Mouse (Mus musculus) urinary bladder, adult 2 months (tissue): ENCODE measurements around the gene Cbfa2t3. TPM values are rescaled to one million over a fixed set of nuclear protein-coding genes. Genes with fewer than 3 reads are reported as not detected.

Experiments used
- DNase-seq: peaks from one replicate; pipeline ENCODE4 v3.0.0; 2022; ENCODE audit warnings: low spot score
- polyA plus RNA-seq: library from polyadenylated mRNA; depleted of rRNA; stranded (reverse); fragments of >200 nt; gene quantifications from 2 replicates; pipeline ENCODE4 v1.2.3, GENCODE M21; 2012

Cbfa2t3 gene
- polyA plus RNA-seq, 1 experiment, result 0.95 TPM

DNA sequence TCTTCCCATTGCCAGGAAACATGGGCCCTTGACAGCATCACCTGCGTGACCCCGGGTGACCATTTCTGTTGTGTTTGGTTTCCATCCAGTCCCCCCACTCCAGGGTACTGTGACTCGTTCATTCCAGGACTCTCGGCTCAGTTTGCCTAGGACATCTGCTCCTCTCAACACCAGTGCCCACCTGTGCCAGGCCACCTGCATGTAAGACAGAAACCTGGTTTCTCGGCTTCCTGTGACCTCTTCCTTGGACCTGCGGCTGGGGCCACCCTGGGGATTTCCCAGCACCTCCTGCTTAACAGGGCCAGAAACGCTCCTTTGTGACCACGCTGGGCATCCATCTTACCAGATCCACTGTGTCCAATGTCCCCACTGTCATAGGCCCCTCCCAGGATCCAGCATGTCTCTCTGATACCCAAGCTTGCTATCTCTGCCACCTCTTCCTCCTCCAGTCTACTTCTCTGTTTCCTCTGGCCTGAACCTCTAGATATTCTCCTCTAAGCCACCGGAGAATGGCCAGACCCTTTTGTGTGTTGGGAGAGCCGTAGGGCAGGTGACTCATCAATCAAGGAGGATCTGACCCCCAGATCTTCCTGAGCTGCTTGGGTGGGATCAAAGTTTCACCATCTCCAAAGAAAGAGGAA lies 19.1 kb upstream of the Cbfa2t3 start:
- no peak for DNase-seq

DNA sequence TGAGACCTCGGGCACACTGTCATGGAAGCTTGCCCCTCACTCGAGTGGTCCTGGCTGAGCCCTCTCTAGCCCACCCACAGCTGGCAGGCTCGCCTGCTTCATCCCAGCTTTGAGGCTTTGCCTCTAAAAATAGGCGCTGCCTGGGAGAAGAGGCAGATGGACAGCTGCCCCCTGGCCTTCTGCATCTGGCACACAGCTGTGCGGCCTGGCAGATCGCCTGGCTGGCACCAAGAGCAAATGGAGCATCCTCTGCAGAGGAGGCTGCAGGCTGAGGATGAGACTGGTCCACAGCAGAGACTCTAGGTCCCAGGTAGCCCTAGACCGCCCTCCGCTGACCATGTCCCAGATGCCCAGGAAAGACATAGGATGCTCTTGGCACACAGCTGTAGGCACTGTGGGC lies 17.7 kb upstream of the Cbfa2t3 start:
- DNase-seq, result no peak

- no peak for DNase-seq
Observed at GRCm38 (mm10) chr8:122713157-122713518, 14.2 kb upstream of the Cbfa2t3 start.

DNA sequence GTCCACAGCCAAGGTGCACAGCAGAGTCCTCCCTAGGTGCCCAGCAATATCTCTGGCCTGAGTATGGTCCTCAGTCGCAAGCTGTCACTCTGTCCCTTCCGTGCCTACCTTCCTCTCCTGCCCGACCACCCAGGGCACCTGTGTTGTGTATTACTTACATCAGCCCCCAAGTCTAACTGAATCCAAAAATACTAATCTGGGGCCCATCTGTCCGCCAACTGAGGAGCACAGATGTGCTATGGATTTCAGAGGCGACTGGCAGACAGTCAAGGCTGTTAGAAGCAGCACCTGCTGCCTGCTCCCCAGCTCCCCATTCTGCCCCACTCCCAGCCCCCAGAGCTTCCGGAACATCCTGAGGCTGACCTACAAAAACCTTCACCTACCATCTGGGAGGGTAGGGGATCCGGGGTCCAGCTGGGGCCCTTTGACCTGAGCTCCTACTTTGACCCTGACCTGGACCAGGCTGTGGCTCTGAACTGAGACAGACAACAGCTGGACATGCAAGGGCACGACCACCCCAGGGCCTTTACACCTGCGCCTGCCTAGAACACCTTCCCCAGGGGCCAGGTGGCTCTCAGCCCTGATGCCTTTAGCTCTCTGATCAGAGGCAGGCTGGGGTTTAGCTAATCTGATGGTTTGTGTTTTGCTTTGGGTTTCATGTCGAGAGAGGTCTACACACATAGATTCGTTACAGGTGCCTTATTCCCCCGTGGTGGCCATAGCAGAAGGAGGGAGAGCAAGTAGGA lies 13.7 kb upstream of the Cbfa2t3 start:
- no peak for DNase-seq

GRCm38 (mm10) chr8:122711891-122712365 lies 13.0 kb upstream of the Cbfa2t3 start:
- no peak for DNase-seq

DNA sequence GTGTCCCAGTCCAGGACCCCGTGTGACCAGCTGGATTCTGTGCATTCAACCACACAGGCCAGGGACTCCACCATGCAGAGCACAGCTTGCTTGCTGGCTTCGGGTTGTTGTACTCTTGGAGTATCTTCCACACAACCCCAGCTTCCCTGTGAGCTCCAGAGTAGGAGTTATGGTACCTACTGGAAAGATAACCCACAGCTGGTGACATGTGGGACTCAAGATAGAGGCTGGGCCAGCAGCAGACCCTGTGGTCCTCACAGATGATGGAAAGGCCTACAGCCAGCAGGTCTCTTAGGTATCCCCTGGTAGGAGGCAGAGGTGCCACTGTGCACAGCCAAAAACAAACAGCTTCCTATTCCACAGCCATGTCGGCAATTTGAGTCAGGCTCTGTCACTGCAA lies 12.6 kb upstream of the Cbfa2t3 start:
- DNase-seq, result no peak

GRCm38 (mm10) chr8:122709340-122710111 lies 10.6 kb upstream of the Cbfa2t3 start:
- no peak for DNase-seq

- DNase-seq, result no peak
Observed at GRCm38 (mm10) chr8:122707184-122707583, 8.3 kb upstream of the Cbfa2t3 start.

GRCm38 (mm10) chr8:122705901-122706561 lies 7.1 kb upstream of the Cbfa2t3 start:
- DNase-seq, result no peak

DNA sequence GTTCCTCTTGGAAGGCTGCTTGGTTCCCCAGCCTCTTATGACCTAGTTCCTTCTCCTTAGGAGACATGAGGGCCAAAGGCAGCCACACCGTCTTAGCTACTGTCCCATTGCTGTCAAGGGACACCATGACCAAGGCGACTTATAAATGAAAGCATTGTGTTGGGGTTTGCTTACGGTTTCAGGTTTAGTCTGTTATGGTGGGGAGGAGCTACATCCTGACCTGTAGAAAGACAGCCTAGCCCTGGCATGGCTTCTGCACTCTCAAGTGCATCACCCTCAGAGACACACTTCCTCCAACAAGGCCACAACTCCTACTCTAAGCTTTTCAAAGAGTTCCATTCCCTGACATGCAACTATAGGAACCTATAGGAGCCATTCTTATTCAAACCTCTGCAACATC lies 5.7 kb upstream of the Cbfa2t3 start:
- no peak for DNase-seq

DNA sequence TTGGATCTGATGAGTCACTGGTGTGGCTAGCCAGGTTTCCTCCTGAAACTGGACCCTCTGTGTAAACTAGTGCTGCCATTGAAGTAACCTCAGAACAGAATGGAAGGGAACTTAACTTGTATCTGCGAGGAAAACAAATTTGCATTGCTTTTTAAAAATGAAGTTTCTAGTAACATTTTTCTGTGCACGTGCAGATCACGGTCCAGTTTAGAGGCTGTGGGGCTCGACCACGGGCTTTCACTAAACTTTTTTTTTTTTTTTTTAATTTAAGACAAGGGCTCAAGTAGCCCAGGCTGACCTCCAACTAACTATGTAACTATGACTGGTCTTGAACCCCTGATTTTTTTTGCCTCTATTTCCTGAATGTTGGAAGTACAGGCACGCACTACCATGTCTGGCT lies 4.0 kb upstream of the Cbfa2t3 start:
- no peak for DNase-seq

DNA sequence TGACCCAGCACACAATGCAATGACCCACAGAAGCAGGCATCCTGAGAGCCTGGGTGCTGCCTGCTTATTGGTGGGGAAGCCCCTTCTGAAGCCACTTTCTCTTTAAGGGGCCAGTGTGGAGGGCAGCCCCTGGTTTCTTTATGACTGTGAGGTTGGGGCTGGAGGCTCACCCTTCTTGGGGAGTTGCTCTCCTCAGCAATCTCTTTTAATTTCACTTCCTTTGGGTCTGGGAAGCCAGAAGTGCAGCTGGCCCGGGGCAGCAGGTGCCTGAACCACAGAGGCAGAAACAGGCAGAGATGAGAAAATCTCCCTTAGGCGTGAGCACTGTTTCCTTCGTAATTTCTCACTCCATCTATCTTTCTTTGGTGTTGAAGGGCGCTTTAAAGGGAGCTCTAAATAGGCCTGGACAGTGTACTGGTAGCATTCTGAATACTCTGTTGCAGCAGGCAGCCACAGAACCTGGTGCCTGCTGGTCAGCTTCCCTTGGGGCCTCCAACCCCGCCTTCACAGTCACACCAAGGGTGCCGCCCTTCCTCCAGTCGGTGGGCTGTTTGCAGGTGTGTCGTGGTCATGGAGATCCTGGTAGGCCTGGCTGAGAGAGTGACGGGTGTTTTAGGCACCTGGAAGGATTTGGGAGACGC lies 3.5 kb upstream of the Cbfa2t3 start:
- DNase-seq, result no peak

DNA sequence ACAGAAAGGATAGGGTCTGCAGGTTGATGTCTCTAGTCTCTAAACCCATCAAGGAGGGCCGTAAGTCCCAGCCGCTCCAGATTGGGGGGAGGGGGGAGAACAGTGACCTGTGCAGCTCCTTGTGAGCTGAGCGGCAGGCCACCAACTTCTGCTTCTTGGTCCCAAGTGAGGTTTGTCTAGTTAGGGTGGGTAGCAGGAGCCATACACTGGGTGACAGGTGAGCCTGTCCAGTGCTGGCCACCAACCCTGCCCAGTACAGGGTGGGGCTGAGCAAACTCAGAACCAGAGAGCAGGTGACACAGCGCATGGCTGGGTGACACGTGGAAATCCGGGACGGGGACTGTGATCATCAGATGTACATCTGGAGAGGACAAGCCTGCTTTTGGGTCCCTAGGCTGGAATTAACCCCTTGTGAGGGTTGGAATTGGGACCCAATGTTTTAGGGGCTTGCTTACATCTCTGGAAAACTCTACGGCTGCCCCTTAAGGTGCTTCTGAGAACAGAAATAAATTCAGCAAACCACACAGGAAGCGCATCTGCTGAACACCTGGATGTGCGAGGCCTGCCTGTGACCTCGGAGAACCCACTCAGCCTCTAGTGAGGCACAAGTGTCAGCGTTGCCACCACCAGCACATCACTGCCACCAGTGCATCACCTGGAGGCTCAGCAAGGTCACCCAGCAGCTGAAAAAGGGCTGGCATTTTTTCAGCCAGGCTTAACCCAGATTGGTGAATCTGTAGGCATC lies 2.7 kb upstream of the Cbfa2t3 start:
- no peak for DNase-seq

- DNase-seq, result no peak
Observed at GRCm38 (mm10) chr8:122700628-122701027, 1.7 kb upstream of the Cbfa2t3 start.

GRCm38 (mm10) chr8:122698254-122698768 lies 598 bp downstream of the Cbfa2t3 start:
- DNase-seq, result no peak

- DNase-seq, result no peak
Observed at GRCm38 (mm10) chr8:122697586-122697985, 1.3 kb downstream of the Cbfa2t3 start.

DNA sequence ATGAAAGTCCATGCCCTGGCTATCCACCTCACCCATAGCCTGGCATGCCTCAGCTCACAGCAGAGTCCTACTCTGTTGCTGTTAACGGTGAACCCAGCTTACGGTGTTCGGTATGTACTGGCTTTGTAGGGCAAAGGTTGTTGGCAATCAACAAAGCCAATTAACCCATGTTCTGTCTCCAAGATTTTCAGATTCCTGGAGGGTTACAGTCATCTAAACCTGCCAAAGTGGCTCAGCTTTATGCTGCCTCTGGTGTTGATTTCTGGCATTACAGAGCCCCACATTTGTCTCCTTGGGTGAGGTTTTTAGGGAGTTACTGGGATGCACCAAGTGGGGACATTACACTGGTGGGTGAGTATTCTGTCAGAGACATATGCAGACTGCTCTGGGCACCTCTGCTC lies 1.7 kb downstream of the Cbfa2t3 start:
- DNase-seq, result no peak

DNA sequence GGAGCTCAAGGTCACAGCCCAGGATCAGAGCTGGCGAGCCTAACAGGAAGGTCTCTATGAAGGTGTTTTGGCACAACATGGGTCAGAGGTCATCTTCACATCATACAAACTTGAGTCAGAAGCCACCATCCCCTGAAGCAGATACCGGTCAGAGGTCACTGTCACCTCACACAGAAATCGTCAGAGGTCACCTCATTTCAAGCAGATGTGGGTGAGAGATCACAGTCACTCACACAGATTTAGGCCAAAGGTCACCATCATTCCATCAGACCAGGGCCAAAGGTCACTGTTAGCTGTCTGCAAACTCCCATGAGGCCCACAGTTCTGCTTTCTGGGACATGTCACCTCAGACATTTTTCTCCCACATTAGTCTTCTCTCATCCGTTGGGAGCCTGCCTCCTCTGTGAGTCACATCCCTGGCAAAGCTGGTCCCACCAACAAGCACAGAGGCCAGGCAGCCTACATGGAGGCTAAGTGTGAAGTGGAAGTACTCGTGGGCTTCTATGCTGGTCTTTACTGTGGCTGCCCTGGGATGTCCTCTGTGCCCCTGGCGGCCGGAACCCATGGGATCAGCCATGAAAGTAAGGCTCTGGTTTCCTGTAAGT lies 3.4 kb downstream of the Cbfa2t3 start:
- no peak for DNase-seq

- DNase-seq, result no peak
Observed at GRCm38 (mm10) chr8:122692152-122692551, 6.8 kb downstream of the Cbfa2t3 start.

DNA sequence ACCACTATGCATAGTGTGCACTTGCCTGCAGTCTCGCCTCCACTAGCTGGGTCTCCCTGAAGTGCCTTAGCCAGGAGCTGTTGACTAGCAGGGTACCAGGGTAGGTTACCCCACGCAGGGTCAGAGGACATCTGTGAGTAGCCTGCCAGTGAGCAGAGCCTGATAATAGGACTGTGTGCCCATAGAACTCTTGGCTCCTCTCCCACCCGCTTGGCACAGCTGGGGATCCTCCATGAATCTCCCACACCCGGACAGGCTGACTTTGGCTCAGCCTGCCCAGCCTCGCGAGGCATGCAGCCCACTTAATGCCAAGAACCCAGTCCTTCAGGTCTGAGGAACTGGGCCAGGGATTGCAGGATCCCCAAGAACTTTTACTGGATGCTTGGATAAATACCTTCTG lies 7.9 kb downstream of the Cbfa2t3 start:
- no peak for DNase-seq
